Mouse (Mus musculus) CD4-positive, CD25-positive, alpha-beta regulatory T cell, adult 4 months (primary cell): ENCODE data around the gene Vmn1r34. TPM values are rescaled to one million over a fixed set of nuclear protein-coding genes. Genes with fewer than 3 reads are reported as not detected.
"Not testable (repeated sequence)": the region's sequence is repeated elsewhere in the genome, so short reads cannot be mapped to it uniquely, and the experiment has no call there.

ENCODE experiments used
- ATAC-seq: one replicate; pipeline ENCODE4 v1.8.0; 2017
- polyA plus RNA-seq, 2 experiments: library from polyadenylated mRNA; unstranded; fragments of 100-300 nt; shearing (Covaris generic); gene quantifications; one replicate each; pipeline ENCODE4 v1.2.1; 2017

The Vmn1r34 gene
- polyA plus RNA-seq, result not detected

- no peak for ATAC-seq
Observed at GRCm38 (mm10) chr6:66643779-66644178, at the start of gene Vmn1r34. Gene Vmn1r34 (minus strand): TSS chr6:66643879.

DNA sequence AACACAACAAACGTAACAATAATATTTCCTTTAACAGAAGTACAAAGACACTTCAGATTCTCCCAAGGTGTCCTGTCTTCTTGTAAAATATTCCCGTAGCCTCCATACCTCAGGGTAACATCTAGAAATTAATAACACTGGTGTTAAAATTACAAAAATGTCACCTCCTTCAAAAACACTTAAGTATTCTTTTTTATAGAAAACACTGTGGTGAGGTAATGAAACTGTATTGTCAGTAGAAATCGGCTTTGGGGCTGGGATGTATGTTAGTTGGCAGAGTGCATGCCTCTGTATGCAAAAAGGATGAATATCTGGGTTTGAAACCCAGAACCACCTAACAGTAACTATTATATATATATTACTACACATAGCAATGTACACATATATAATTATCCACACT is 42.1 kb upstream of the Vmn1r34 start, which contains the start of gene Vmn1r35:
Gene Vmn1r35, minus strand, starts transcription at position 101 of the 400 bp plus-strand sequence.
- ATAC-seq, result no peak

- not testable (repeated sequence) for ATAC-seq
Observed at GRCm38 (mm10) chr6:66618182-66618581, 25.5 kb downstream of the Vmn1r34 start, which contains the start of gene Vmn1r33. Gene Vmn1r33 (minus strand): TSS chr6:66618282.

DNA sequence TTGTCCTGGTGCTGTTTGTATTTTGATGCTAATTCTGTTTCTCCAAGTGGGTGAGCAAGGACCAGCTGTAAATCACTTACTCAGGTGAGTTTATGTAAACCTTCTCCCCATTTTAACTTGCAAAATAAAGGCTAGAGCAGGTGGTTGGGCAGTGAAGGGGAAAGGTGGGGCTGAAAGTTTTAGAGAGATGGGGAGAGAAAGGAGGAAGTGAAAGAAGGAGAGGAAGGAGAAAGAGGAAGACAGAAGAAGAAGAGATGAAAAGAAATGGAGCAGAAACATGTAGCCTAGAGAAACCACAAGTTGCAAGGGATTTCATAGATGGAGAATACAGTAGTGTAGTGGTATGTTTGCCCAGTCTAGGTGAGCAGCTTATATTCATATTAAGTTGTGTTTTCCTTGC is 47.9 kb downstream of the Vmn1r34 start:
- ATAC-seq, result no peak

Other genes with a start within 250 kb of the Vmn1r34 start
- gene Mad2l1, start 108.5 kb downstream of the Vmn1r34 start, polyA plus RNA-seq, result 10 to 100 TPM; 25.8 to 28.3 TPM
- under 1 TPM in 1 of 2 experiments, not detected in 1; 0.12 TPM for gene Vmn1r32, start 83.8 kb downstream of the Vmn1r34 start, polyA plus RNA-seq
- not detected for gene Vmn1r33, start 25.6 kb downstream of the Vmn1r34 start, polyA plus RNA-seq
- gene Vmn1r35, start 42.0 kb upstream of the Vmn1r34 start, polyA plus RNA-seq, result not detected
- not detected for gene Vmn1r36, start 75.3 kb upstream of the Vmn1r34 start, polyA plus RNA-seq
- not detected for gene Vmn1r37, start 85.5 kb upstream of the Vmn1r34 start, polyA plus RNA-seq
- not detected for gene Vmn1r38, start 138.7 kb upstream of the Vmn1r34 start, polyA plus RNA-seq
- not detected for gene Vmn1r39, start 166.7 kb upstream of the Vmn1r34 start, polyA plus RNA-seq